In the genomic region with DNA sequence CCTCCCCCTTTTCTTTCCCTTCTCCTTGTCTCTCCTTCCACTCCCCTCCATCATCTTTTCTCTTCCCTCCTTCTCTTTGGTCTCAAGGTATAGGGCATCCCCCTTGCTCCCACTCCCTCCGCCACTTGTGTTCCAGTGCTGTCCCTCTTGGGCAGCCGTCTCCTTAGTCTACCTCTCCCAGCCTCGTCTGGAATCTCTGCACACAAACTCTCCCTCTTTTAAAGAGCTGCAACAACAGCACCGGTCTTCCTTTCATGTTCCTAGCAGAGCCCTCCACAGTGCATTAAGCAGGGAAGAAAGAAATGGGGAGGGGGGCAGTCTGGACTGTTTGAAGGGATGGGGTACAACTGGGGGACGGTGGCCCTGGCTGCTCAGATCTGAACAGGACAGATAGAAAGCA, we compare ENCODE assay signal across 25 mouse cellular contexts. TPM values are rescaled to one million over a fixed set of nuclear protein-coding genes. Genes with fewer than 3 reads are reported as not detected.
DNase-seq lines count a peak whose midpoint lies in the region; ATAC-seq and TF ChIP-seq lines count a peak whose summit lies in the region.
"Had no signal": no experiment of that assay in that cellular context is flagged by ENCODE, and none has a peak within 500 bp of the region (broad histone marks: within the 10 kb centered on the region; RNA-seq: fewer than 3 reads in every experiment).

No protein-coding gene starts in this region.

- no peaks in the 10 kb centered on the region for H3K36me3 ChIP-seq in forebrain, embryonic 12.5 days (replicated peaks)
- no peaks in the 10 kb centered on the region for H3K36me3 ChIP-seq in forebrain, embryonic 15.5 days
- H3K36me3 ChIP-seq in midbrain, embryonic 10.5 days: no peaks in the 10 kb centered on the region
- no peaks in the 10 kb centered on the region for H3K36me3 ChIP-seq in midbrain, postnatal 0 days (ENCODE audit: insufficient read depth, low read length)
- no peaks in the 10 kb centered on the region for H3K36me3 ChIP-seq in embryonic facial prominence, embryonic 10.5 days (replicated peaks)
- no peaks in the 10 kb centered on the region for H3K36me3 ChIP-seq in midbrain, embryonic 13.5 days
- H3K36me3 ChIP-seq in intestine, embryonic 15.5 days: no peaks in the 10 kb centered on the region
- H3K36me3 ChIP-seq: embryonic facial prominence, embryonic 12.5 days; heart, embryonic 10.5 days had no signal

- TF ChIP-seq CTCF in midbrain, postnatal 0 days (IDR thresholded peaks at IDR 0.05): no peak

- no peak overlapping the region for H3K27ac ChIP-seq in forebrain, embryonic 12.5 days
- no peak overlapping the region for H3K27ac ChIP-seq in forebrain, embryonic 15.5 days (replicated peaks)
- H3K27ac ChIP-seq in midbrain, embryonic 10.5 days (replicated peaks): peak overlapping the region; percentile 94
- H3K27ac ChIP-seq in midbrain, postnatal 0 days (ENCODE audit: low read depth, low read length): no peak overlapping the region
- peak overlapping the region; percentile 61; the same call in 1 of the 2 replicates for H3K27ac ChIP-seq in embryonic facial prominence, embryonic 10.5 days (replicated peaks)
- H3K27ac ChIP-seq in midbrain, embryonic 13.5 days: peak overlapping the region; percentile 47
- H3K27ac ChIP-seq in intestine, embryonic 15.5 days: no peak overlapping the region
- H3K27ac ChIP-seq: heart, embryonic 10.5 days had no signal

- H3K4me1 ChIP-seq in forebrain, embryonic 12.5 days: peaks cover 69% of the 10 kb centered on the region
- peaks cover 15% of the 10 kb centered on the region for H3K4me1 ChIP-seq in forebrain, embryonic 15.5 days
- H3K4me1 ChIP-seq in midbrain, embryonic 10.5 days: peaks cover 86% of the 10 kb centered on the region
- H3K4me1 ChIP-seq in midbrain, postnatal 0 days (ENCODE audit: insufficient read depth, low read length): no peaks in the 10 kb centered on the region; the same call in 1 of the 2 replicates
- peaks cover 77% of the 10 kb centered on the region for H3K4me1 ChIP-seq in embryonic facial prominence, embryonic 10.5 days
- peaks cover 70% of the 10 kb centered on the region for H3K4me1 ChIP-seq in midbrain, embryonic 13.5 days (replicated peaks)
- H3K4me1 ChIP-seq in intestine, embryonic 15.5 days (replicated peaks): 0 out of 2 replicates have a peak, but pooled peaks cover 4% of the 10 kb centered on the region

- no peak for ATAC-seq in forebrain, embryonic 12.5 days (ENCODE audit: low FRiP score)
- no peak for ATAC-seq in forebrain, embryonic 15.5 days (replicated peaks)
- no peak for ATAC-seq in midbrain, postnatal 0 days (ENCODE audit: low FRiP score)
- ATAC-seq in midbrain, embryonic 13.5 days: peak; percentile 28; the same call in 1 of the 2 replicates
- no peak for ATAC-seq in intestine, embryonic 15.5 days
- ATAC-seq: activated CD4-positive, CD25-positive, alpha-beta regulatory T cell, adult 4 months; forebrain, embryonic 16.5 days; intestine, embryonic 16.5 days; Patski had no signal

- peaks cover 100% of the 10 kb centered on the region for H3K27me3 ChIP-seq in forebrain, embryonic 12.5 days
- H3K27me3 ChIP-seq in forebrain, embryonic 15.5 days: peaks cover 89% of the 10 kb centered on the region
- peaks cover 100% of the 10 kb centered on the region for H3K27me3 ChIP-seq in midbrain, embryonic 10.5 days (ENCODE audit: low read depth, poor library complexity, severe bottlenecking)
- peaks cover 18% of the 10 kb centered on the region for H3K27me3 ChIP-seq in midbrain, postnatal 0 days (ENCODE audit: insufficient read depth, low read length)
- peaks cover 100% of the 10 kb centered on the region for H3K27me3 ChIP-seq in embryonic facial prominence, embryonic 10.5 days (replicated peaks; ENCODE audit: low read depth, poor library complexity, severe bottlenecking)
- peaks cover 99% of the 10 kb centered on the region for H3K27me3 ChIP-seq in midbrain, embryonic 13.5 days
- peaks cover 99% of the 10 kb centered on the region for H3K27me3 ChIP-seq in intestine, embryonic 15.5 days (replicated peaks)

- 6% methylated on average over 5 of the region's 5 CpGs for WGBS in forebrain, embryonic 12.5 days
- WGBS in forebrain, embryonic 15.5 days: 7% methylated on average over 5 of the region's 5 CpGs
- 3% methylated on average over 5 of the region's 5 CpGs for WGBS in midbrain, embryonic 10.5 days
- WGBS in midbrain, postnatal 0 days: 7% methylated on average over 5 of the region's 5 CpGs
- 8% methylated on average over 5 of the region's 5 CpGs for WGBS in embryonic facial prominence, embryonic 10.5 days
- 2% methylated on average over 5 of the region's 5 CpGs for WGBS in midbrain, embryonic 13.5 days
- 4% methylated on average over 5 of the region's 5 CpGs for WGBS in intestine, embryonic 15.5 days

- H3K9me3 ChIP-seq in forebrain, embryonic 12.5 days: 0 out of 2 replicates have a peak, but pooled peaks cover 3% of the 10 kb centered on the region
- no peaks in the 10 kb centered on the region for H3K9me3 ChIP-seq in forebrain, embryonic 15.5 days
- H3K9me3 ChIP-seq in midbrain, embryonic 10.5 days (replicated peaks): 0 out of 2 replicates have a peak, but pooled peaks cover 4% of the 10 kb centered on the region
- no peaks in the 10 kb centered on the region for H3K9me3 ChIP-seq in midbrain, postnatal 0 days (ENCODE audit: low read length)
- H3K9me3 ChIP-seq in embryonic facial prominence, embryonic 10.5 days: peaks cover 3% of the 10 kb centered on the region; the same call in 1 of the 2 replicates
- H3K9me3 ChIP-seq in midbrain, embryonic 13.5 days: no peaks in the 10 kb centered on the region
- H3K9me3 ChIP-seq in intestine, embryonic 15.5 days: no peaks in the 10 kb centered on the region
- H3K9me3 ChIP-seq: embryonic facial prominence, embryonic 12.5 days; heart, embryonic 10.5 days had no signal

- no peak for DNase-seq in midbrain, embryonic 10.5 days (ENCODE audit: low spot score)
- no peak for DNase-seq in midbrain, postnatal 0 days (ENCODE audit: low spot score)
- DNase-seq in embryonic facial prominence, embryonic 10.5 days (ENCODE audit: low spot score): peak; percentile 11
- DNase-seq: adrenal gland, adult 2 months; adrenal gland, postnatal 25 days; cerebellum, adult 18-20 months; cerebellum, adult 9-11 months; cerebellum, postnatal 36 days; embryo, embryonic 11 days; gastrocnemius, postnatal 10 days; heart, adult 18-20 months; heart, postnatal 10 days; heart, postnatal 4 days had no signal

- no peak overlapping the region for H3K9ac ChIP-seq in forebrain, embryonic 12.5 days
- no peak overlapping the region for H3K9ac ChIP-seq in forebrain, embryonic 15.5 days (replicated peaks)
- no peak overlapping the region for H3K9ac ChIP-seq in midbrain, postnatal 0 days (replicated peaks; ENCODE audit: low read length, poor library complexity, severe bottlenecking)
- no peak overlapping the region for H3K9ac ChIP-seq in midbrain, embryonic 13.5 days (replicated peaks)
- H3K9ac ChIP-seq in intestine, embryonic 15.5 days: no peak overlapping the region

- no peak overlapping the region for H3K4me3 ChIP-seq in forebrain, embryonic 12.5 days (replicated peaks)
- H3K4me3 ChIP-seq in forebrain, embryonic 15.5 days: no peak overlapping the region
- peak overlapping the region; percentile 68; the same call in 1 of the 2 replicates for H3K4me3 ChIP-seq in midbrain, embryonic 10.5 days
- H3K4me3 ChIP-seq in midbrain, postnatal 0 days (ENCODE audit: low read depth, low read length): no peak overlapping the region
- H3K4me3 ChIP-seq in embryonic facial prominence, embryonic 10.5 days: peak overlapping the region; percentile 59; the same call in 1 of the 2 replicates
- no peak overlapping the region for H3K4me3 ChIP-seq in midbrain, embryonic 13.5 days (replicated peaks)
- H3K4me3 ChIP-seq in intestine, embryonic 15.5 days (replicated peaks): no peak overlapping the region
- H3K4me3 ChIP-seq: embryonic facial prominence, embryonic 12.5 days; heart, embryonic 10.5 days had no signal

- H3K4me2 ChIP-seq in forebrain, embryonic 12.5 days: 0 out of 2 replicates have a peak overlapping the region, but pooled peaks have one; percentile 4
- H3K4me2 ChIP-seq in forebrain, embryonic 15.5 days (replicated peaks): no peak overlapping the region
- no peak overlapping the region for H3K4me2 ChIP-seq in midbrain, postnatal 0 days (ENCODE audit: low read depth, low read length, poor library complexity, severe bottlenecking)
- H3K4me2 ChIP-seq in midbrain, embryonic 13.5 days (replicated peaks): peak overlapping the region; percentile 60
- no peak overlapping the region for H3K4me2 ChIP-seq in intestine, embryonic 15.5 days (replicated peaks)

RNA-seq across cellular contexts. Expression of gene Pax7, which starts 3.4 kb away (rescaled TPM):
- polyA plus RNA-seq in forebrain, embryonic 12.5 days (2016; fragmentation: Nextera tagmentation; extraction: Ambion mirVana): 0.37 and 0.43 TPM in 2 replicates
- polyA plus RNA-seq in forebrain, embryonic 15.5 days (2015; fragmentation: Nextera tagmentation; extraction: Ambion mirVana): 0.08 TPM in 1 of 2 replicates, not detected in the other
- 1.3 and 1.8 TPM in 2 replicates for polyA plus RNA-seq in midbrain, embryonic 10.5 days (2016; fragmentation: Nextera tagmentation; extraction: Ambion mirVana)
- 34.9 and 36.0 TPM in 2 replicates for total RNA-seq in midbrain, postnatal 0 days (2014; rRNA removed)
- 3.0 and 3.4 TPM in 2 replicates for polyA plus RNA-seq in midbrain, postnatal 0 days (2015; fragmentation: Nextera tagmentation; extraction: Ambion mirVana)
- 1.5 and 2.6 TPM in 2 replicates for polyA plus RNA-seq in embryonic facial prominence, embryonic 10.5 days (2016; fragmentation: Nextera tagmentation; extraction: Ambion mirVana)
- 4.9 and 6.5 TPM in 2 replicates for polyA plus RNA-seq in midbrain, embryonic 13.5 days (2015; fragmentation: Nextera tagmentation; extraction: Ambion mirVana)
- polyA plus RNA-seq in intestine, embryonic 15.5 days (2015; fragmentation: Nextera tagmentation; extraction: Ambion mirVana): not detected in 2 replicates
- total RNA-seq: adrenal gland, adult 2 months; adrenal gland, postnatal 25 days; CH12.LX; heart, adult 18-20 months; heart, postnatal 10 days; heart, postnatal 4 days had no signal
- polyA plus RNA-seq: activated CD4-positive, CD25-positive, alpha-beta regulatory T cell, adult 4 months; adrenal gland, adult 2 months; forebrain, embryonic 16.5 days; heart, embryonic 14.5 days; intestine, embryonic 16.5 days; Patski had no signal

Comparison
In these comparisons a context has a peak if more than half of its experiments do, and no peak if none do; other contexts are left out.
1. H3K27ac ChIP-seq: peak in midbrain, embryonic 10.5 days (single experiment), embryonic facial prominence, embryonic 10.5 days (single experiment) and midbrain, embryonic 13.5 days (single experiment); none in forebrain, embryonic 12.5 days (single experiment), forebrain, embryonic 15.5 days (single experiment), midbrain, postnatal 0 days (single experiment) and intestine, embryonic 15.5 days (single experiment).
2. H3K4me2 ChIP-seq: peak in forebrain, embryonic 12.5 days (single experiment) and midbrain, embryonic 13.5 days (single experiment); none in forebrain, embryonic 15.5 days (single experiment), midbrain, postnatal 0 days (single experiment) and intestine, embryonic 15.5 days (single experiment).
3. H3K4me3 ChIP-seq: peak in midbrain, embryonic 10.5 days (single experiment) and embryonic facial prominence, embryonic 10.5 days (single experiment); none in forebrain, embryonic 12.5 days (single experiment), forebrain, embryonic 15.5 days (single experiment), midbrain, postnatal 0 days (single experiment), midbrain, embryonic 13.5 days (single experiment) and intestine, embryonic 15.5 days (single experiment).